In the genomic region with DNA sequence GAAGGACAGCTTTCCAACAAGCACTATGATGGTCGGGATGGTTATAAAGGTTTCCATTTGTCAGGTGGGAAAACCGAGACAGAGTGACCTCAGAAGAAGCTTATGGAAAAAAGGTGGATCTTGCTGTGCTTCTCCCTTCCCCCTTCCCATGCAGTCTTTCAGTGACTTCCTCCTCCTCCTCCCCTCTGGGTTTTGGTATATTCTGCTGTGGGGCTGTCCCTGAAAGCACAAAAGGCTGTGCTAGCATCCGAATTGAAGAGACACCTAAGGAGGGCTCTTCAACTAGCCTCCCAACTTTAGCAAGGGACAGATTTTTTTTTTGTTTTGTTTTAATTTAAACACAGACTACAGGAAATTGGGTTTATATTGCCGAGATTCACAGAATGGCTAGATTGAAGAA, we compare ENCODE assay signal across 8 mouse cellular contexts. TPM values are rescaled to one million over a fixed set of nuclear protein-coding genes. Genes with fewer than 3 reads are reported as not detected.
DNase-seq lines count a peak whose midpoint lies in the region; ATAC-seq and TF ChIP-seq lines count a peak whose summit lies in the region.

No protein-coding gene starts in this region.

- ATAC-seq in embryonic facial prominence, embryonic 11.5 days (replicated peaks; ENCODE audit: insufficient number of reproducible peaks, low FRiP score, low TSS enrichment, low read depth), result no peak
- peak; percentile 49 for ATAC-seq in inflammation-experienced regulatory T-cells, adult 6 months
- ATAC-seq in neural tube, embryonic 15.5 days (ENCODE audit: low FRiP score), result no peak

- WGBS in embryonic facial prominence, embryonic 11.5 days, result 6% methylated on average over 4 of the region's 4 CpGs
- WGBS in neural tube, embryonic 15.5 days, result 10% methylated on average over 4 of the region's 4 CpGs

- peaks cover 12% of the 10 kb centered on the region; the same call in 1 of the 2 replicates for H3K27me3 ChIP-seq in embryonic facial prominence, embryonic 11.5 days (ENCODE audit: control insufficient read depth, insufficient read depth, low read length)
- peaks cover 9% of the 10 kb centered on the region; the same call in 1 of the 2 replicates for H3K27me3 ChIP-seq in neural tube, embryonic 15.5 days (replicated peaks)

- H3K4me3 ChIP-seq in layer of hippocampus, adult 2 months, result peak overlapping the region; percentile 90
- H3K4me3 ChIP-seq in embryonic facial prominence, embryonic 11.5 days (ENCODE audit: low read depth, low read length), result peak overlapping the region; percentile 73
- H3K4me3 ChIP-seq in neural tube, embryonic 15.5 days (replicated peaks), result peak overlapping the region; percentile 86

- peaks cover 15% of the 10 kb centered on the region for H3K4me1 ChIP-seq in embryonic facial prominence, embryonic 11.5 days (ENCODE audit: control insufficient read depth, insufficient read depth, low read length)
- H3K4me1 ChIP-seq in neural tube, embryonic 15.5 days, result peaks cover 66% of the 10 kb centered on the region

- peak overlapping the region; percentile 94 for H3K4me2 ChIP-seq in embryonic facial prominence, embryonic 11.5 days (ENCODE audit: low read depth, low read length)
- peak overlapping the region; percentile 92 for H3K4me2 ChIP-seq in neural tube, embryonic 15.5 days

- no peak for TF ChIP-seq CTCF in layer of hippocampus, adult 2 months (conservative IDR thresholded peaks at IDR 0.05)

- DNase-seq in layer of hippocampus, adult 2 months (ENCODE audit: low spot score in 2 of 2), result no peak
- no peak for DNase-seq in layer of hippocampus, adult 9-11 months
- no peak for DNase-seq in embryonic facial prominence, embryonic 11.5 days (ENCODE audit: low spot score)
- no peak for DNase-seq in urinary bladder, postnatal 36 days (ENCODE audit: low spot score in 2 of 2)
- no peak for DNase-seq in cerebellum, adult 9-11 months
- no peak for DNase-seq in right cerebral cortex, postnatal 36 days (ENCODE audit: low spot score in 2 of 2)

- H3K9ac ChIP-seq in embryonic facial prominence, embryonic 11.5 days (replicated peaks; ENCODE audit: low read length), result no peak overlapping the region
- peak overlapping the region; percentile 75; the same call in 1 of the 2 replicates for H3K9ac ChIP-seq in neural tube, embryonic 15.5 days (replicated peaks)

- no peaks in the 10 kb centered on the region for H3K9me3 ChIP-seq in embryonic facial prominence, embryonic 11.5 days (replicated peaks; ENCODE audit: control insufficient read depth, low read length)
- no peaks in the 10 kb centered on the region for H3K9me3 ChIP-seq in neural tube, embryonic 15.5 days (replicated peaks)

- H3K27ac ChIP-seq in layer of hippocampus, adult 2 months, result peak overlapping the region; percentile 81; the same call in 1 of the 2 replicates
- H3K27ac ChIP-seq in embryonic facial prominence, embryonic 11.5 days (replicated peaks; ENCODE audit: low read depth, low read length), result no peak overlapping the region
- peak overlapping the region; percentile 91; the same call in 1 of the 2 replicates for H3K27ac ChIP-seq in neural tube, embryonic 15.5 days (replicated peaks)

- no peaks in the 10 kb centered on the region for H3K36me3 ChIP-seq in embryonic facial prominence, embryonic 11.5 days (replicated peaks; ENCODE audit: control insufficient read depth, insufficient read depth, low read depth, low read length)
- H3K36me3 ChIP-seq in neural tube, embryonic 15.5 days, result no peaks in the 10 kb centered on the region

RNA-seq across cellular contexts. Expression of a gene that starts 1.7 kb away (rescaled TPM):
- total RNA-seq in layer of hippocampus, adult 2 months (2021), result 10 to 100 TPM; 21.7 to 23.3 TPM
- 2.1 and 2.4 TPM in 2 replicates for polyA plus RNA-seq in embryonic facial prominence, embryonic 11.5 days (2014; fragmentation: Nextera tagmentation; extraction: Ambion mirVana)
- 1 to 10 TPM; 1.1 to 3.9 (median 2.6) TPM for polyA plus RNA-seq in inflammation-experienced regulatory T-cells, adult 6 months (2017; shearing (Covaris generic))
- 19.0 and 23.2 TPM in 2 replicates for polyA plus RNA-seq in neural tube, embryonic 15.5 days (2015; fragmentation: Nextera tagmentation; extraction: Ambion mirVana)
